Comparison of ENCODE assay signal across 14 mouse cellular contexts in genomic region chr6:91128996-91129395, GRCm38 (mm10). TPM values are rescaled to one million over a fixed set of nuclear protein-coding genes. Genes with fewer than 3 reads are reported as not detected.
DNase-seq lines count a peak whose midpoint lies in the region; ATAC-seq and TF ChIP-seq lines count a peak whose summit lies in the region.
"Had no signal": no experiment of that assay in that cellular context is flagged by ENCODE, and none has a peak within 500 bp of the region (broad histone marks: within the 10 kb centered on the region; RNA-seq: fewer than 3 reads in every experiment).

No protein-coding gene starts in this region.

- no peaks in the 10 kb centered on the region for H3K27me3 ChIP-seq in kidney, postnatal 0 days (ENCODE audit: insufficient read depth, low read length)
- H3K27me3 ChIP-seq: heart, embryonic 15.5 days; neural tube, embryonic 13.5 days had no signal

- H3K4me2 ChIP-seq in kidney, postnatal 0 days (ENCODE audit: low read length): no peak overlapping the region
- H3K4me2 ChIP-seq: heart, embryonic 15.5 days; limb, embryonic 13.5 days; neural tube, embryonic 13.5 days had no signal

- H3K27ac ChIP-seq in kidney, postnatal 0 days: no peak overlapping the region
- H3K27ac ChIP-seq: heart, embryonic 15.5 days; limb, embryonic 13.5 days; neural tube, embryonic 13.5 days had no signal

- TF ChIP-seq CTCF in kidney, postnatal 0 days (IDR thresholded peaks at IDR 0.05; ENCODE audit: low read depth): peak; percentile 41; the same call in 1 of the 2 replicates

- no peaks in the 10 kb centered on the region for H3K4me1 ChIP-seq in kidney, postnatal 0 days (replicated peaks; ENCODE audit: insufficient read depth, low read length)
- H3K4me1 ChIP-seq: limb, embryonic 13.5 days had no signal

- no peak overlapping the region for H3K9ac ChIP-seq in kidney, postnatal 0 days (ENCODE audit: low read depth, low read length)
- H3K9ac ChIP-seq: heart, embryonic 15.5 days; limb, embryonic 13.5 days; neural tube, embryonic 13.5 days had no signal

- no peaks in the 10 kb centered on the region for H3K9me3 ChIP-seq in kidney, postnatal 0 days (replicated peaks; ENCODE audit: low read length)
- H3K9me3 ChIP-seq: heart, embryonic 15.5 days; limb, embryonic 13.5 days; neural tube, embryonic 13.5 days had no signal

- ATAC-seq in kidney, postnatal 0 days (replicated peaks; ENCODE audit: low FRiP score, low read depth): no peak

- no peak overlapping the region for H3K4me3 ChIP-seq in kidney, postnatal 0 days (replicated peaks; ENCODE audit: low read depth, low read length)
- H3K4me3 ChIP-seq: heart, embryonic 15.5 days; limb, embryonic 13.5 days; neural tube, embryonic 13.5 days had no signal

- no peak for DNase-seq in kidney, postnatal 0 days (ENCODE audit: low spot score)
- no peak for DNase-seq in kidney, postnatal 10 days
- peak; percentile 60 for DNase-seq in thymus, postnatal 0 days (ENCODE audit: low spot score)
- DNase-seq in thymus, postnatal 10 days (ENCODE audit: low spot score in 2 of 2): no peak
- peak; percentile 66 for DNase-seq in induced T-regulatory cell, adult 2 months (ENCODE audit: low read depth)
- no peak for DNase-seq in ovary, postnatal 36 days (ENCODE audit: low spot score)
- no peak for DNase-seq in frontal cortex, adult 2 months (ENCODE audit: extremely low spot score in 1 of 2, low spot score in 1 of 2)
- DNase-seq in left cerebral cortex, adult 18-20 months (ENCODE audit: low spot score in 2 of 2): no peak
- DNase-seq: adrenal gland, adult 8-10 months; right cerebral cortex, adult 18-20 months had no signal

- no peaks in the 10 kb centered on the region for H3K36me3 ChIP-seq in kidney, postnatal 0 days (ENCODE audit: insufficient read depth, low read length)
- H3K36me3 ChIP-seq: G1E; heart, embryonic 15.5 days; limb, embryonic 13.5 days; neural tube, embryonic 13.5 days had no signal

- WGBS in kidney, postnatal 0 days: 56% methylated on average over 4 of the region's 4 CpGs

RNA-seq across cellular contexts. Expression of gene Nup210, which starts 12.4 kb away (rescaled TPM):
- polyA plus RNA-seq in kidney, postnatal 0 days (2015; fragmentation: Nextera tagmentation; extraction: Ambion mirVana): 11.7 and 14.1 TPM in 2 replicates
- 36.0 and 37.9 TPM in 2 replicates for polyA plus RNA-seq in thymus, postnatal 0 days (2015; fragmentation: Nextera tagmentation; extraction: Ambion mirVana)
- polyA plus RNA-seq in frontal cortex, adult 2 months (2012; rRNA removed): 26.4 and 26.7 TPM in 2 replicates
- 10 to 100 TPM; 20.3 TPM for total RNA-seq in left cerebral cortex, adult 18-20 months (2021)

RNA-seq across cellular contexts. Expression of gene Hdac11, which starts 27.5 kb away (rescaled TPM):
- polyA plus RNA-seq in kidney, postnatal 0 days (2015; fragmentation: Nextera tagmentation; extraction: Ambion mirVana): 16.2 and 17.3 TPM in 2 replicates
- 6.2 and 7.0 TPM in 2 replicates for polyA plus RNA-seq in thymus, postnatal 0 days (2015; fragmentation: Nextera tagmentation; extraction: Ambion mirVana)
- polyA plus RNA-seq in frontal cortex, adult 2 months (2012; rRNA removed): 167 and 189 TPM in 2 replicates
- 100 to 1,000 TPM; 170 to 186 TPM for total RNA-seq in left cerebral cortex, adult 18-20 months (2021)

Comparison
In these comparisons a context has a peak if more than half of its experiments do, and no peak if none do; other contexts are left out.
1. DNase-seq: peak in thymus, postnatal 0 days (single experiment) and induced T-regulatory cell, adult 2 months (single experiment); none in kidney, postnatal 0 days (single experiment), kidney, postnatal 10 days (single experiment), thymus, postnatal 10 days (0 of 2), ovary, postnatal 36 days (single experiment), frontal cortex, adult 2 months (0 of 2) and left cerebral cortex, adult 18-20 months (0 of 2).